Mouse (Mus musculus): ENCODE data around the gene Dusp1.

Dusp1 gene

DNA sequence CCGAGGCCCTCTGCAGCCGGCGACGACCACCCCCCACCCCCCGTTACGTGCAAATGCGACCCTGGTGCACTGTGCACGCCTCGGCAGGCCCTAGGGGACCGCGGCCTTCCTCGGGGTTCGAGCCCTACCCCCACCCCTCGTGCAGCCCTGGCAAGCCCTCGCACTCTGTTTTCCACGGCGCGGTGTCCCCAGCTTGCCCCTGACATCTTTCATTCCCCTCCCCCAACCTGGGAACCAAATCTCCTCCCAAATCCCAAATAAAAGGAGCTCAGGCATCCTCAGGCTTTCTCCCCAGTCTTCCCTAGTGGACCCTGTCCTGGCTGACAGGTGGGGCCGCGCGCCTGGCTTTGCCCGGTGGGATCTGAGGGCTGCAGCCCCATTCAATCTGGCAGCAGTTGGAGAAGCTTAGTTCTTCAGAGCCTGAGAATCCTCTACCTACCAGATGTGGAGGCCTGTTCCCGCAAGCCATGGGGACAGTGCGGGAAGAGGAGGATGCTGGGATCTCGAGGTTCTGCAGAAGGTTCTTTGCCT lies at the start of gene Dusp1:
Gene Dusp1, minus strand, starts transcription at position 478 of the 531 bp plus-strand sequence.
- DNase-seq (ENCODE audit: extremely low spot score, low spot score): no peak

DNA sequence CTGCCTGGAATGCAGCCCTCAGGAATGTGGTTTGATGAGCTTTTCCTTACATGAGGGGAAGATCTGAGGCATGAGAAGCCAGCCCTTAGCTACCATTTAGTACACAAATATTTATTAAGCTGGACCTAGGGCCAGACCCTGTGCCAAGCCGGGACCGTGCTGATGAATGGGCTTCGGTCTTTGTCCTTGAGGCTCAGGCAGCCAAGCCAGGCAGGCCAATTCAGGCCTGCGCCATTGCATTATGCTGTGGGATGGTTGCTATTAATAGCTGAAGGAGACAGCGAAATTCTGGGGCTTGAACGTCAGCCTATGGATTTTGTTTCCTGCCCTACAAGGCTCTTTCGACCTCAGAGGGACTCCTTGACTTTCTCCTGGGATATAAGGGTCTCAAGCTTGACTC lies 49.4 kb upstream of the Dusp1 start:
- no peak for DNase-seq (ENCODE audit: extremely low spot score, low spot score)

DNA sequence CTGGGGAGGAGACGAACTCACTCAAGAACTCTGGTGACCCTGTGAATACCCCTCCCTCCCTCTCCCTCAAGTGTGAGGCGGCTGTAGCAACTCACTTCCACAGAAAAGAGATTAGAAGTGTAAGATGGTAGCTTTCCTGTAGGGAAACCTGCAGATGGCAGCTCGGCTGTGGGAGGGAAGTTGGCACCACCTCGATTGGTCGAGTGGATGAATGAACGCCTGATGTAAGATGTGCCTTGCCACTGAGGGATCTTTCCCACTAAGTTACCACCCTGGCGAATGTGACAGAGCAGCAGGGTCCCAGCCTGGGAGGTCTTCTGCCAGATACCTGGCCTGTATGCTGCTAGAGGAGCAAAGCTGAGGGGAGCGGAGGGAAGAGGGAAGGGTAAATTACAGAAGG lies 47.9 kb upstream of the Dusp1 start:
- DNase-seq (ENCODE audit: extremely low spot score, low spot score): no peak

DNA sequence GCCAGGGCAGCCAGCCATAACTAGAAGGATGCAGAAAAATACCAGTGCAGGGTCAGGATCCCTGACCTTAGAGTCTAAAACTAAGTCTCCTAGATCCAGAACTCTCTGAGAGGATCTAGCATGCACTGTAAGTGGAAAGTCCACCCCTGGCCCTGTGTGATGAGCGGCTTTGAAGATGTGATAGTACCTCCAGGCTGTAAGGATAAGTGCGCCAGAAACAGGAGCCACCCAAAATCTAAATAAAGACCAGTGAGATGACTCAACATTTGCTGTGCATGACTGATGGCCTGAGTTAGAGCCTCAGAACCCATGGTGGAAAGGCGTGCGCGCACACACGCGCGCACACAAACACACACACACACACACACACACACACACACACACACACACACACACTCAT lies 46.9 kb upstream of the Dusp1 start:
- DNase-seq (ENCODE audit: extremely low spot score, low spot score): no peak

DNA sequence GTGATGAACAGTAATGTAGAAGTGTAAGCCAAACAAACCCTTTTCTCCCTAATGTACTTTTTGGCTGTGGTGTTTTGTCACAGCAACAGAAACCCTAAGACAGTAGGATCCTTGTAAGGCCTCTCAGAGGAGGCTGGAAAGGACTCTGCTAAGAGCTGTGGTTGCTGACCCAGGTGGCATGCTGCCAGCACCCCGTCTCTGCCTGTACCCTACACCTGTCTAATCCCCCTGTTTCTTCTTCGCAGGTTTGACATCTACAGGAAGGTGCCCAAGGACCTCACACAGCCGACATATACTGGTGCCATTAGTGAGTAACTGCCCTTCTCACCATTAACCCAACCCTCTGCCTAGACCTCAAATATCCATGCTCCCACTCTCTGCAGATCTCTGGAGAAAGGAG lies 46.4 kb upstream of the Dusp1 start:
- no peak for DNase-seq (ENCODE audit: extremely low spot score, low spot score)

DNA sequence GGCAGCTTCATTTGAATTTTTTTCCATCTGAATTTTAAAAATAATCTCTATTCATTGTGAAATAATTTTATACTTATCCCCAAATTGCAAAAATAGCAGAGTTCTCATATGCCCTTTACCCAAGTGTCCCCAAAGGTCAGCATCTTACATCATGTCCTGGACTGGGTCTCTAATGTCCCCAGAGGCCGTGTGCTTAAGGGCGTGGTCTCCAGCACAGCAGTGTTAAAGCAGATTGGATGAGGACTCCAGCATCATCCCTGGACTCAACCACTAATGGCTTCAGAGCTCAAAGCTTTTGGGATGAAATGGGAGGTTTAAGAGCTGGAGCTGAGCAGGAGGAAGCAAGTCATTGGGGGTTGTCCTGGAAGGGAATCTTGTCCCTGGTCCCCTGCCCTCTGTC lies 44.6 kb upstream of the Dusp1 start:
- DNase-seq (ENCODE audit: extremely low spot score, low spot score): no peak

DNA sequence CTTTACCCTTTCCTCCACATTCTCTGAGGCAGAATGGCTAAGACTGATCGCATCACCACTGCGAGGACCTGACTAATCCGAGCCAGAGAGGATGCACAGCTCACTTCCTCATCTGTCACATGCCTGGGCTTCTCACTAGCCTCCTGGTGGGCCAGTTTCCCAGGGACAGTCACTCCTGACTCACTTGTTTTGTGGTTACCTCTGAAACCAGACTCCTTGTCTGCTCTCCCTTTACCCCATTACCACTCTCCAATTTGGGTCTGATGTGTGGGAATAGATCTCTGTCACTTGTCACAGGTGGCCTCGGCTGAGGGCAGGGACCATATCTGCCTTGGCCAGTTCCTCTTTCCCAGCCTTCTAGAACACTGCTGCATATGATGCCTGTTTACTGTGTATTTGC lies 43.7 kb upstream of the Dusp1 start:
- DNase-seq (ENCODE audit: extremely low spot score, low spot score): no peak

DNA sequence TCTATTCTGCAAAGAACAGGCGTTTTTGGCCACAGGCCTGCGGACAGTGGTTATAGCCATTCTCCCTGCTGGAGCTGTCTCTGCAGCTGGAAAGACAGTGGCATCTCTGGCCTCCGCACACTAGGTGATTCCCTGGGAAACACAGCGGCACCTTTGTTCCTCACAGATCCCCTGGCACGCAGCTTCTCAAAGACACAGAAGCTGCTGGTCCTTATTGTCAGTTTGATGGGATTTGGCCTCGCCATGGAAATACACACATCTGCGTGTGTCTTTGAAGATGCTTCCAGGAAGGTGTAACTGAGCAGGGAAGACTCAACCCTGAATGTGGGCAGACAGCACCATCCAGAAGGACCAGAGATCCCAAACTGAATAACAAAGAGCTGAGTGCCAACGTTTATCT lies 41.4 kb upstream of the Dusp1 start:
- no peak for DNase-seq (ENCODE audit: extremely low spot score, low spot score)

DNA sequence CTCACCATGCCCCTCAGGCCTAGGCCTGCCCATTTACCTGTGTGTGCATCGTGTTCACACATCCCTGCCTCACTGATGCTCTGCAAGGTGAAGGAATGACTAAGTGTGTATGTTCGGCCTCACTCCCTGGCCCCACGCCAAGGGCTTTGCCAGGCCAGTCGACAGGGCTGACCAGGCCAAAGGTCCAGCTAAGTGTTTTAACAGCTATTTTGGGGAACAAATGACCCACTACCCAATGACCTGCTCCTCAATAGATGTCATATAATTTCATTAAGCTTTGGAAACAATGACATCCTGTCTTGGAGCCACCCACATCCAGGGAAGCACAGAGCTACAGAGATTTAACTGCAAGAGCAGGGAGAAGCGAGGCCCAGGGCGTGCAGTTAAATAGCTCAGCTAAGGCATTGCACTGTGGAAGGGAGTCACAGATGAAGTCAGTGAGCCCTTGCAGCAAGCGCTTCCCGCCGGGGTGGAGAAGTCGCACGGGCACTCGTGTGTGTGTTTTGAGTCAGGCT lies 40.5 kb upstream of the Dusp1 start:
- no peak for DNase-seq (ENCODE audit: extremely low spot score, low spot score)

DNA sequence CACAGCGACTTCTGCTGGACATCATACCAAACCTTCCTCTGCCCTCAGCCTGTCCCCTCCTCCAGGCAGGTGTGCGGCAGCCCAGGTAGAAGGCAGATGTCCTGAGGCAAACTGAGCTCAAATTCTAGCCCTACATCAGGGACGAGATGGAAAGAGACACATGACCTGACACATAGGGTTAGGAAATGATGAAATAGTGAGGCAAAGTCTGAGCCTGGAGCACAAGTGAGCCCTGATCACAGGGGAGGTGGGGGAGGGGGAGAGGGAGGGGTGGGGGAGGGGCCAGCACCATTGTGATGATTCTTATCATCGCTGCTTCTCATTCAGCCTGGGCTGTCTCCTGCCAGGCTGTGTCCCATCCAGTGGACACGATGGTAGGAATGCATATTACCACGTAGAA lies 40.0 kb upstream of the Dusp1 start:
- no peak for DNase-seq (ENCODE audit: extremely low spot score, low spot score)

DNA sequence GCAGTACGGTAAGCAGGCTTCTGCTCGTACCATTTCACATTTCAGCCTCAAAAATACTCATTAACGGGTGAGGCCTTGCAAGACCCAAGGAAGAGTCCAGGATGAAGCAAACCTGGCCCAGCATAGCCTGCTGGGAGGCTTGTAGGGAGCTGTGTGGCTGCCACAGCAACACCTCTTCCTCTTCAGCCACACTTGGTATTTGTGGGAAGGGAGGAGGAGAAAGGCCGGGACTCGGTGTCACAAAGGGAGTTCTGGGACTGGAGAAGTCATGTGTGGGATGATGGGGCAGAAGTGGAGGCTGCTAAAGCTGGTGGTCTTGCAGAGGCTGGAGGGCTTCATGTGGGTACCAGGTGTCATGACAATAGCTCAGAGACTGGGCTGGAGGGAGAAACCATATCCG lies 39.6 kb upstream of the Dusp1 start:
- DNase-seq (ENCODE audit: extremely low spot score, low spot score): no peak

DNA sequence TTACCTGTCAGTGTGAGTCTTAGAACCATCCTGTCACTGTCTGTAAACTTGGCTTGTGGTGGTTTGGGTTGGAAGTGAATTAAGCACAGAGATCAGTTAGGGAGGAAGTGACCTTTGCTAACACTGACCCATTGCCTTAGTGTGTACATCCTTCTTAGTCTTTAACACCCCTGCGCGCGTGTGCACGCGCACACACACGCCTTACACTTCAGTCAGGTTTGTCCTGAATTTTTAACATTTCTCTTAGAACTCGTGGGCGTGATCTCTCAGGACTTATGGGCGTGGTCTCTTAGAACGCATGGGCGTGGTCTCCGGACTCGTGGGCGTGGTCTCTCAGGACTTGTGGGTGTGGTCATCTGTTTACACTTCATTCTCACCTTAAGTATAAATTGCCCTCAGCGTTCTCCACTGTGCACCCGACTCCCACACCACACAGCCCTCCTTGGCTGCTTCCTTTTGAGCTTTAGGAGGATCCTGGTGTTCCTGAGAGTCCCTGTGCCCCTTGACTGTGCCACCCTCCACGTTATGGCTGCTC lies 39.1 kb upstream of the Dusp1 start:
- DNase-seq (ENCODE audit: extremely low spot score, low spot score): no peak

DNA sequence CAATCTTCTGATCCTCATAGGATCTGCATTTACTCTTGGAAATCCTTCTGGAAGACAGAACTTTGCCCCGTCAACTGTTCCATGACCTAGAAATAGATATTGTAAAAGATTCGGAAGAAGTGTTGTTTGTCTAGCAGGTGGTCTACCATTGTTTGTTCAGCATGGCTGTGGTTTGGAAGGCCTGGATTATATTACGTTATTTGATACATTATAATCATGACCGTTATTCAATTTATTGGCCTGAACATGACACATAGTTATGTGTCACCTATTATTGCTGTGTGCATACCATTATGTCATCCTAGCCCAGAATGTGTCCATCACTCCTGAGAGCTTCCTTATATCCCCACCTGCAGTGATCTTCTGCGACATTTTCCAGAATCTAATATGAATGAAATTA lies 36.9 kb upstream of the Dusp1 start:
- no peak for DNase-seq (ENCODE audit: extremely low spot score, low spot score)

DNA sequence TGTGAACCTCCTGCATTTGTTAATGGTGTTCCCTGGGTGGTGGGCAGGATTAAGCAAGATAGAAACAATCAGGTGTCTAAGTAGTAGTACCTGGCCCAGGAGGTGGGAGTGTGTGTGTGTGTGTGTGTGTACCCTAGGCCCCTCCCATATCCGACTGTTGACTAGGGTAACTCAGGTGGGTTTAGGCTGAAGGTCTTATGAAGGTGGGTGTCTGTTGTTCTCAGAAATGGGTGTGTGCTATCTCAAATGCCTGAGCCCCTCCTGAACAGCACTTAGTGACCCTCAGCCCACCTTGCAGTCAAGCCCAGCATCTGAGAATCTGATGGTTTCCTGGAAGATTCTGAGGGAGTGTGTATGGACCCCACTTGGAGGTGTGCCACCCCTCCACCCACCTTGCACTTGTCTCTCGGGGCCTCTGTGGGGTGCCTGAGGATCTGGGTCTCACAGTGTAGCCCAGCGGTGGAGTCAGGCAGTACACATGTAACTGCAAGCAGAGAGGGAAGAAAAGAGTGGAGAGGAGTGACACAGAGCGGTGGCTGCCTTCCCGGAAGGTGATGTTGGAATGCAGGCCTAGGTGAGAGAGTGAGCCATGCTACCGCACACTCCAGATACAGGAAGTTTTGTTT lies 35.0 kb upstream of the Dusp1 start:
- no peak for DNase-seq (ENCODE audit: extremely low spot score, low spot score)

DNA sequence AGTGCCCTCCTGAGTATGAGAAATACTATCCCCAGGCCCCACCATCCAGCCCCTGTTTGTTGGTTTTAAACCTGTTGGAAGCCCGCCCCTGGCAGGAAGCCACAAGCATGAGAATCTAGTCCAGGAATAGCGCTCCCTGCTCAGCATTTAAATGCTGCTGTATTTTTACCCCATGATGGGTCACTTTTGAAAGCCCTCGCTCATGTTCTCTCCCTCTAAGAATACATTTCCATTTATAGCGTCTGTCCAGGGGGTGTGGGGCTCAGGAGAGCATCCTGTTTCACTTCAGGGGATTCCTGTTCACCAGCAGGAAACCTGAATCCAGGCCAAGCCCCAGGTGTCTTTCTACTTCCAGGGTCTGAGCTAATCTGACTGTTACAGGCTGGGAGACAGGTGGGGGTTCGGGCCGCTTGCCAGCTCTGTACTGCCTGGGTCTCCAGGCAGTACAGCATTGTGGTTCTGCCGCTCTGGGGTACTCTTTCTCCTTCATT lies 34.3 kb upstream of the Dusp1 start:
- no peak for DNase-seq (ENCODE audit: extremely low spot score, low spot score)

DNA sequence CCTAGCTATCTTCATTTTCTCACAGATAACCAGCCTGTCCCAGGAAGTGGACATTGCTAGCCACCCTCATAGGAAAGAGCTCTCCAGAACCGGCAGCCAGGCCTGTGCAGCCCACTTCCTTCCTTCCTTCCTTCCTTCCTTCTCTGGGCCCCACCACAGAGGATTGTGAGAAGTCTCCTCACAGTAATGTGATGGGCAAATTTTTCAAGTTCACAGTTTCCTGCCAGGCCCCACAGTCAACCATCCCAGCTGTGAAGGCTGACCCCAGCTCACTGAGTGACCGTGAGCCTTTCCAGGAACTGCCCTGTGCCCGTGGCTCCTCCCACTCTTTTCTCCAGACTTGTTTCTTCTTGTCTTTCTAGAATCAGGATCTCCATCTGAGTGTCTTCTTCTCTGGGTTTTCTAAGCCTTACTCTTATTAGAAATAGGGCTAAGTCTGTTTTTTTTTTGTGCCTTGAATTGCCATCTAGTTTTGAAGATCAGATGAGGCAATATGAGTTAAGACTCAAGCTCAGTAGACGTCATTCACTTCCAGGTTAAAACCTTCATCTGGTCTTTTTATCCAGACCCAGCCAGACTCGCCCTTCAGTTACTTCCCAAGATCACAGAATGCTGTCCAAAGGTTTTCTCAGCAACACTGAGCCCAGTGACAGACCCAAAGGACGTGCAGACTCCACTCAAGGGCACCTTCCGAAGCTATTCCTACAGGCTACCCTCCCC lies 33.7 kb upstream of the Dusp1 start:
- DNase-seq (ENCODE audit: extremely low spot score, low spot score): no peak

DNA sequence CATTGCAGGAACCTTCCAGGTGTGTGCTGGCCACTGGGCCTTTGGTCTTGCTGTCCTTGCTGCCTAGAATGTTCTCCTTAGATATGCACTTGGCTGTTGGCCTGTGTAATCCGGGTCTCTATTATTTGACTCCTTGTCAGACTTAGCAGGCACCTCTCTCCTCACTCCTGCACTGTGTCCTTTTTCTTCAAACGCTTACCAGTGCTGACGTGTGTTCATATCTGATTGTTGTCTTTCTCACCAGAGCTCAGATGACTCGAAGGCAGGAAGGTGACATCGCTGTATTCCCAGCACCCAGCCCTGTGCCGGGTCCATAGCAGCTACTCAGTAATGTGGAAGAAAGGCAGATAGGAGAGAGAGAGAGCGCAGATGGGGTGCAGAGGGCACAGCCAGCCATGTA lies 33.0 kb upstream of the Dusp1 start:
- no peak for DNase-seq (ENCODE audit: extremely low spot score, low spot score)

DNA sequence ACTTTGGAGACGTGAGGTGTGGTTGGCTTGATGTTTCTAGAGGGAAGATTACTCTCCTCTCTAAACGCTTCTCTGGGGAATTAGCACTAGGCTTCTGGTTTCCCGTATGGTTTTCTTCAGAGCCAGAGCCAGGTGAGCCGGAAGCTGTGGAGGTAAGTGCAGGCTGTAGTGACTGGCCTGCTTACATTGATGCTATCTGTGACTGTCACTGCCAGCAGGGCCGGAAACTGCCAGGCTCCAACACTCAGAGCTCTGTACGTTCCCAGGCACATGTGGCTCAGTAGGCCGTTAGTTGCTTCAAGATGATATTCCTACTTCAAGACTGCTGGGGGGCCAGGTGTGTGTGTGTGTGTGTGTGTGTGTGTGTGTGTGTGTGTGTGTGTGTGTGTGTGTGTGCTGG lies 32.2 kb upstream of the Dusp1 start:
- DNase-seq (ENCODE audit: extremely low spot score, low spot score): no peak

DNA sequence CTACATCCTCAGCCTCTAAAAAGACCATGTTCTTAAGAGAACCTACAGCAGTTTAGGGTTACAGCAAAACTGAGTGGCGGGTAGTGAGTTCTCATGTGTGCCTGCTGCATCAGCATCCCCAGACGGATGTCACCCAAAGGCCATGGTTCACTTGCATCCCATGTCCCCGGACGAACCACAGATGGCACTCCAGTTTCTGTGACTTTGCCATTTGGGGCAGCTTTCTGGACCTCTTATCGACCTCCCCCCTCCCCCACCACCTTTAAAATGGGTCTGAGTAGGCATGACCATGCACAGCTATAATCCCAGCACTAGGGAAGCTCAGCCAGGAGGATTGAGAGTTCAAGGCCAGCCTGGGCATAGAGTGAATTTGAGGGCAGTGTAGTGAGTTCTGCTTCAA lies 31.3 kb upstream of the Dusp1 start:
- DNase-seq (ENCODE audit: extremely low spot score, low spot score): no peak

DNA sequence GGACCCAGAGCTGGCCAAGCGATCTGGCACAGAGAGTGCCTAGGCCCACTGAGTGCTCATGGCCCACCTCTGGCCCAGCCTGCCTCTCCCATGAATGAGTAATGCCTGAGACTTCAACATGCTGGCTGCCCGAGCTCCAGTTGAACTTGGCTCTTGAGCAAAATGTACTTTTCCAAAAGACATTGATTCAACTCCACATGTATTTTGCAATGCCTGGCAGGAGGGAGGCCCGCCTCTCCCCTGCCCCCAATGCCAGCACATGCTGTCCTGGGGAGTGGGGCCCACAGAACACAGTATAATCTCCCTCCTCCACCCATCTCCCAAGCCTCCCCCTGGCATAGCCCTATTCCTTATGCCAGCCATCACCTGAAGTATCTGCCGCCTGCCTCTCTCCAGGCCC lies 30.6 kb upstream of the Dusp1 start:
- DNase-seq (ENCODE audit: extremely low spot score, low spot score): no peak

DNA sequence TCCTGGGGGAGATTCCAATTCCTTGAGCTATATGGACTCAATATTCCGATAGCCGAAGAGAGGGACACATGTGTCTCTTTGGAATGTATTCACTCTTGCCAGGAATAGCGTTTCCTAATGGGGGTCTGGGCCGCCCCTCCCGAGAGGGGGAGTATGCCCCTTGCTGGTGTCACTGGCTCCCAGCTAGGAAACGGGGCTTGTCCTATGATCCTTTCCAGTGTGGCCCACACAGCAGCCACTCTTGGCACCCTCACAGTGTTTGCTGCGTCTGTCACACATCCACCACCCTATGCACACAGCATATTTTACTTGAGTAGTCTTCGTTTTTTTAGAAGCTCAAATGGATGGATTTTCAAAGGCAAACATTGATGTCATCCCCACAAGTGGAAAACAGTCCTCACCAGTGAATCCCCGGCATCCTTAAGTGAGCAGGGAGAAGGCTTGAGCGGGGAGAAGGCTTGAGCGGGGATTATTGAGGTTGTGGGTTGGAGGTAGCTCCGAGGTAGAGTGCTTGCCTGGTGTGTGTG lies 26.1 kb upstream of the Dusp1 start:
- DNase-seq (ENCODE audit: extremely low spot score, low spot score): no peak

DNA sequence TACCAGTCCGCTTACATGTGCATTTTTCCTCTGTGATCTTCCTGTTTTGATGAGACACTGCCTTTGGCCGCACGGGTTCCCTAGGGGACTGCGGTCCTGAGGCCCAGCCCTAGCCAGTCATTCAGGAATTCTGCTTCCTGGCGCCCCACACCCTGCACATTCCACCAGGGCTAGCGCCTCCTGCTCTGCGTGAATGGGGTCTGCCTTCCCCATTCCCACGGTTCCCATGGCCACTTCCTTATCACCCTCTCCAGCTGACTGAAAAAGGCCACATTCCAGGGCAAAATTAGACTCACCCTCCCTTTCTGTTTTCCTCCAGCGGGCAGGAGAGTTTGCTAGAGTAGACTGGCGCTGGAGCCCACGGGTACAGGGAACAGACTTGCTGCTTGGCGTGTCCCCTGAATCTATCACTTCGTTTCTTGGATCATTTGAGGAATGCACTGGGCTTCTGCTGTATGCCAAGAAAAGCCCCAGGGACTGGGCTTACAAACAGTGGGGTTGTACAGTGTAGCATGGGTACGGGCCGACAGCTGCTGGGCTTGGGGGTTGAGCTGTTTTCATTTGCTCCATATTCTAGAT lies 22.7 kb upstream of the Dusp1 start:
- peak; percentile 34 for DNase-seq (ENCODE audit: extremely low spot score, low spot score)

Measured in neural tube, embryonic 10.5 days (tissue).